Mouse (Mus musculus): ENCODE data around the gene Lnx2. TPM values are rescaled to one million over a fixed set of nuclear protein-coding genes. Genes with fewer than 3 reads are reported as not detected.

Gene Lnx2
- polyA plus RNA-seq, 1 experiment from 2014 or later, result 8.4 TPM

DNA sequence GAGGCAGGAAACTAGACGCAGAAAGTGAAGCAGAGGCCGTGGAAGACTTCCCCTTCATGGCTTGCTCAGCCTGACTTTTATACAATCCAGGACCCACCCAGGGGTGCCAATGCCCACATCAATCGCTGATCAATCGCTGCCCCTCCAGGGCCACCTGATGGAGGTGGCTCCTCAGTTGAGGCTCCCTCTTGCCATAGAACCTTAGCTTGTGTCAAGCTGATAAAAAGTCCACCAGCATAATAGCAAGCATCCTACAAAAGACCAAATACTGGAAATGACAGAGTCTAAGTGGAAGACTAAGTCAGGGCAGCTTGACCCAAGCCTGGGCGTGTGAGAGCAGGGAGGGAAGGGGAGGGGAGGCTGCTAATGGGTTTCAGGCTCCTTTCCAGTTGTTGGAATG, 39.7 kb downstream of the Lnx2 start:
- Histone ChIP-seq H3K27ac (ENCODE audit: low read depth, low read length) (no peak overlapping the region), H3K36me3 (ENCODE audit: control insufficient read depth, insufficient read depth, low read length) (no peaks in the 10 kb centered on the region)

DNA sequence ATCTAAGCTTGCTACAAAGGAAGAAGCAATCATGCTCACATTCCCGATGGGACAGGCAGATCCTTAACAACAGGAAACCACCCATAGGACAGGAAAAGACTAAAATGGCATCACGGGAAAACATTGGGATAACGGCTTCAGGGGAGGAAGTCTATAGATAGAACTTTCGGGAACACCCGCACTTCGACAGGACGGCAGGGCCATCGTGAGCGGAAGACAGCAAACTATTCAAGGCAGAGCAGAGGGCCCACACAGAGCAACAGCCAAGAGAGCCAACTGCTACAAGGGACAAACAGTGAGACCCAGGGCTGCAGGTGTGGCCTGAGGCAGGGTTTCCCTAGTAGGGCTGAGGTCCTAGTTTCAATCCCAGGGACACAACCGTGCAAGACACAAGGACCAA, 40.4 kb downstream of the Lnx2 start:
- H3K4me1 ChIP-seq (replicated peaks; ENCODE audit: control insufficient read depth, insufficient read depth, low read length), result no peaks in the 10 kb centered on the region
- no peak overlapping the region for H3K4me2 ChIP-seq (replicated peaks; ENCODE audit: low read depth, low read length)
- WGBS, result 95% methylated on average over 10 of the region's 10 CpGs
- H3K27ac ChIP-seq (ENCODE audit: low read depth, low read length), result no peak overlapping the region
- H3K36me3 ChIP-seq (ENCODE audit: control insufficient read depth, insufficient read depth, low read length), result no peaks in the 10 kb centered on the region
- H3K9me3 ChIP-seq (ENCODE audit: control insufficient read depth, low read length), result no peaks in the 10 kb centered on the region
- no peaks in the 10 kb centered on the region for H3K27me3 ChIP-seq (ENCODE audit: control insufficient read depth, insufficient read depth, low read length)
- ATAC-seq (ENCODE audit: low FRiP score) (no peak), DNase-seq (ENCODE audit: low spot score) (no peak)
- no peak overlapping the region for H3K4me3 ChIP-seq (ENCODE audit: low read depth, low read length)
- no peak overlapping the region for H3K9ac ChIP-seq (ENCODE audit: low read depth, low read length)

More for the DNA sequence above, 39.7 kb downstream of the Lnx2 start:
- Histone ChIP-seq H3K4me2 (replicated peaks; ENCODE audit: low read depth, low read length) (no peak overlapping the region), H3K27me3 (ENCODE audit: control insufficient read depth, insufficient read depth, low read length) (no peaks in the 10 kb centered on the region), H3K4me3 (ENCODE audit: low read depth, low read length) (no peak overlapping the region), H3K9me3 (ENCODE audit: control insufficient read depth, low read length) (no peaks in the 10 kb centered on the region), H3K4me1 (replicated peaks; ENCODE audit: control insufficient read depth, insufficient read depth, low read length) (no peaks in the 10 kb centered on the region), H3K9ac (ENCODE audit: low read depth, low read length) (no peak overlapping the region)
- WGBS, result 91% methylated on average over 5 of the region's 5 CpGs
- no peak for DNase-seq (ENCODE audit: low spot score)
- no peak for ATAC-seq (ENCODE audit: low FRiP score)

DNA sequence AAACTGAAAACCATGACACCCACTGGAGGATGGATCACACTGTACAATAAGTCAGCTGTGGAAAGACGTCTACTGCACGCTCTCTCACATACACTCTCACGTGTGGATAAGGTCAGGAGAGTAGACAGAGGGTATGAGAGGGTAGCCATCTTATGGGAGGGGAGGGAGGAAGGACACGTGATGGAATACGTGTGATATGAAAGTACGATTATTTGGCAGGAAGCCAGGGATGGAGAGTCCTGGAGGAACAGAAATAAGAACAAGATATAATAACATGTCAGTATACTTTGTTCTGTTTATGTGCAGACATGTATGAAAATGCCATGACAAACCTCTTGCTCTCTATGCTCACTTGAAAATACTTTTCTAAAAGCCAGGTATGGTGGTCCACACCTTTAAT, 41.1 kb downstream of the Lnx2 start:
- H3K4me2 ChIP-seq (replicated peaks; ENCODE audit: low read depth, low read length), result no peak overlapping the region
- H3K4me1 ChIP-seq (replicated peaks; ENCODE audit: control insufficient read depth, insufficient read depth, low read length), result no peaks in the 10 kb centered on the region
- H3K9me3 ChIP-seq (ENCODE audit: control insufficient read depth, low read length), result no peaks in the 10 kb centered on the region
- DNase-seq (ENCODE audit: low spot score) (no peak), ATAC-seq (ENCODE audit: low FRiP score) (no peak)
- H3K4me3 ChIP-seq (ENCODE audit: low read depth, low read length), result no peak overlapping the region
- H3K27me3 ChIP-seq (ENCODE audit: control insufficient read depth, insufficient read depth, low read length), result no peaks in the 10 kb centered on the region
- H3K36me3 ChIP-seq (ENCODE audit: control insufficient read depth, insufficient read depth, low read length), result no peaks in the 10 kb centered on the region
- H3K9ac ChIP-seq (ENCODE audit: low read depth, low read length), result no peak overlapping the region
- whole genome bisulfite sequencing, result 90% methylated on average over 6 of the region's 6 CpGs
- H3K27ac ChIP-seq (ENCODE audit: low read depth, low read length), result no peak overlapping the region

DNA sequence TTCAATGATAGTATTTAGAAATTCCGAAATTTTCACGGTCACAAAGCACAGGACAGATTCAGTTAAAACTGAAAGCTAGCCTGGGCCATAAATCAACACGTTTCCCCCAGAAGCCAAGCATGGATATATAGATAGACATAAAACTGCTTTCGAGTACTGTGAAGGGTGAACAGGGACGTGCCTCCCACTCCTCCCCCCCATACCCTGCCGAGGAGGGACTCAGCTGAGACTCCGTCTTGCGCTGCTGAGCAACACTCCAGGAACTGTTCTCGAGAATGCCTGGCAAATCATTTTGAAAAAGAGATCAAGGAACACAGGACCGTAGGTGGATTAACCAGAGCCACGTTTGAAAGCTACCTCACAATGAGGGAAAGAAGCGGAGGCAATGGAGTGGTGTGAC, 42.1 kb downstream of the Lnx2 start:
- 79% methylated on average over 12 of the region's 12 CpGs for WGBS
- no peak overlapping the region for H3K4me3 ChIP-seq (ENCODE audit: low read depth, low read length)
- DNase-seq (ENCODE audit: low spot score), result no peak
- no peak overlapping the region for H3K27ac ChIP-seq (ENCODE audit: low read depth, low read length)
- H3K4me1 ChIP-seq (replicated peaks; ENCODE audit: control insufficient read depth, insufficient read depth, low read length), result no peaks in the 10 kb centered on the region
- H3K9ac ChIP-seq (ENCODE audit: low read depth, low read length), result no peak overlapping the region
- no peaks in the 10 kb centered on the region for H3K27me3 ChIP-seq (ENCODE audit: control insufficient read depth, insufficient read depth, low read length)
- no peak overlapping the region for H3K4me2 ChIP-seq (replicated peaks; ENCODE audit: low read depth, low read length)
- H3K9me3 ChIP-seq (ENCODE audit: control insufficient read depth, low read length), result no peaks in the 10 kb centered on the region
- no peaks in the 10 kb centered on the region for H3K36me3 ChIP-seq (ENCODE audit: control insufficient read depth, insufficient read depth, low read length)
- ATAC-seq (ENCODE audit: low FRiP score), result no peak

DNA sequence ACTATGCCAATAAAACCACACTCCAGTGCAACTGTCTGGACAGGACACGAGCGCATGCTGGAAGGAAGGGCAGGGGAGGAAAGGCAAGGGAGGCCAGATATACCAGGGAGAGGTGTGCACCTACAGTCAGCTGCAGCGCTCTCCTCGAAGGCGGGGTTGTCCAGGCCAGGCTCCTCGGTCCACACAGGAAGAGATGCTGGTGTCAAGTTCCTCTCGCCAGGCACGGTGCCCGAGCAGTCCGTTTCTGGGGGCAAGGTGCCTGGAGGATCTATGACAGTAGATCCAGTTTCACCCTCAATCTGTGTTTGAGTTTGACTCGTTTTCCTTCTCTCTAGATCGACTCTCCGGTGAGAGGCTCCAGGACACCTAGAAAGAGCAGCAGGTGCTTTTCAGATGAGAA, 43.2 kb downstream of the Lnx2 start:
- Histone ChIP-seq H3K4me1 (replicated peaks; ENCODE audit: control insufficient read depth, insufficient read depth, low read length) (no peaks in the 10 kb centered on the region), H3K4me2 (replicated peaks; ENCODE audit: low read depth, low read length) (no peak overlapping the region), H3K27ac (ENCODE audit: low read depth, low read length) (no peak overlapping the region), H3K27me3 (ENCODE audit: control insufficient read depth, insufficient read depth, low read length) (no peaks in the 10 kb centered on the region), H3K4me3 (ENCODE audit: low read depth, low read length) (no peak overlapping the region), H3K36me3 (ENCODE audit: control insufficient read depth, insufficient read depth, low read length) (no peaks in the 10 kb centered on the region; the same call in 1 of the 2 replicates), H3K9ac (ENCODE audit: low read depth, low read length) (no peak overlapping the region), H3K9me3 (ENCODE audit: control insufficient read depth, low read length) (no peaks in the 10 kb centered on the region)
- ATAC-seq (ENCODE audit: low FRiP score) (no peak), DNase-seq (ENCODE audit: low spot score) (no peak)
- 89% methylated on average over 13 of the region's 13 CpGs for WGBS

DNA sequence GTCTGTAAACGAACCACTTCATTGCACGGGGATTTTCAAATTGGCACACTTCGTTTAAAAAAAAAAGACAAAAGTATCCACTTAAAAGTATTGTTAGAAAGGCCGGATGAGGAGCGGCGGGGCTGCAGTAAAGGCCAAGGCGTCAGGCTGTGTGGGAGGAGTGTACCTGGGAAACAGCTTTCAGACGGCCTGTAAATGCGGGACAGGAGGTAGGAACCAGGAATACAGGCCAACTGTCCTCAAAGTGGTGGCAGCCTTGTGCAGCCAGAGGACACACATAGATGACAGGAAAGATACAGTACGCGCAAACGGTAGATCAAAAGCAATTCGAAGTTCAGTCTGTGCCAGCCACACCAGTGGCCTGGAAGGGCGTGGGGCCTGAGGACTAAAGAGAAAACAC, 45.1 kb downstream of the Lnx2 start:
- H3K4me1 ChIP-seq (replicated peaks; ENCODE audit: control insufficient read depth, insufficient read depth, low read length), result no peaks in the 10 kb centered on the region
- H3K9me3 ChIP-seq (ENCODE audit: control insufficient read depth, low read length), result no peaks in the 10 kb centered on the region
- WGBS, result 90% methylated on average over 14 of the region's 14 CpGs
- H3K9ac ChIP-seq (ENCODE audit: low read depth, low read length), result no peak overlapping the region
- no peak for DNase-seq (ENCODE audit: low spot score)
- no peaks in the 10 kb centered on the region; the same call in 1 of the 2 replicates for H3K36me3 ChIP-seq (ENCODE audit: control insufficient read depth, insufficient read depth, low read length)
- H3K27me3 ChIP-seq (ENCODE audit: control insufficient read depth, insufficient read depth, low read length), result no peaks in the 10 kb centered on the region
- H3K27ac ChIP-seq (ENCODE audit: low read depth, low read length), result no peak overlapping the region
- no peak overlapping the region for H3K4me2 ChIP-seq (replicated peaks; ENCODE audit: low read depth, low read length)
- no peak for ATAC-seq (ENCODE audit: low FRiP score)
- no peak overlapping the region for H3K4me3 ChIP-seq (ENCODE audit: low read depth, low read length)

DNA sequence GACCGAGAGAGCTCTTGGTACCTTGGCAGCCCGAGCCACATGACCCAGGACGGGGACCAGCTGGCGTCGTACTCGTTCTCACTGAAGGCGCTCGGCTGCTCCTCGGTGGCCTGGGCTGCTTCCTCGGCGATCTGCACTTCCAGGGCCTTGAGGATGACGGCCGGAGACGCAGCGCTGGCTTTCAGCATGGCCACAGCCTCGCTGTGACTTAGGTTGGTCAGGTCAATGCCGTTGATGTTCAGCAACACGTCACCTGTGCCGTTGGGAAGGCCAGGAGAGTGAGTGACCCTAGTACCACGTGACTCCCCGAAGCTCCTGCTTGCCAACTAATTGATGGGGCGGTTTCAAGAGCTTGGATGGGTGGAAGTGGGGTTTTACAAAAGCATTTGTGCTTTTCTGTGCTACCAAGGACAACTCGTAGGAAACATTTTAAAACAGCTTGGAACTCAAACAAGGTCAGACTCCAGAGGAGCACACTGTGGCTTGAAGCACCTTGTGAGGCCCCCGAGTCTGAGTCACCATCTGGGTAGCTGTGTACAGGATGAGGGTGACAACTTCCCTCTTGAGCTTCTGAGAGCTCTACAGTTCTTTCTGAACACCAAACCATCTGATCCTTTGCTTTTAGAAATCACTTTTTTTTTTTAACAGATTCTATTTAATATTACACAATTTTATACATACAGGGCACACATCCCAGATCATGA, 51.9 kb downstream of the Lnx2 start:
- no peak overlapping the region for H3K27ac ChIP-seq (ENCODE audit: low read depth, low read length)
- no peaks in the 10 kb centered on the region; the same call in 1 of the 2 replicates for H3K36me3 ChIP-seq (ENCODE audit: control insufficient read depth, insufficient read depth, low read length)
- no peak overlapping the region for H3K4me2 ChIP-seq (replicated peaks; ENCODE audit: low read depth, low read length)
- no peaks in the 10 kb centered on the region for H3K4me1 ChIP-seq (replicated peaks; ENCODE audit: control insufficient read depth, insufficient read depth, low read length)
- no peak overlapping the region for H3K4me3 ChIP-seq (ENCODE audit: low read depth, low read length)
- no peak for ATAC-seq (ENCODE audit: low FRiP score)
- no peak for DNase-seq (ENCODE audit: low spot score)
- no peaks in the 10 kb centered on the region for H3K27me3 ChIP-seq (ENCODE audit: control insufficient read depth, insufficient read depth, low read length)
- 87% methylated on average over 24 of the region's 24 CpGs for WGBS
- no peak overlapping the region for H3K9ac ChIP-seq (ENCODE audit: low read depth, low read length)
- H3K9me3 ChIP-seq (ENCODE audit: control insufficient read depth, low read length), result no peaks in the 10 kb centered on the region

DNA sequence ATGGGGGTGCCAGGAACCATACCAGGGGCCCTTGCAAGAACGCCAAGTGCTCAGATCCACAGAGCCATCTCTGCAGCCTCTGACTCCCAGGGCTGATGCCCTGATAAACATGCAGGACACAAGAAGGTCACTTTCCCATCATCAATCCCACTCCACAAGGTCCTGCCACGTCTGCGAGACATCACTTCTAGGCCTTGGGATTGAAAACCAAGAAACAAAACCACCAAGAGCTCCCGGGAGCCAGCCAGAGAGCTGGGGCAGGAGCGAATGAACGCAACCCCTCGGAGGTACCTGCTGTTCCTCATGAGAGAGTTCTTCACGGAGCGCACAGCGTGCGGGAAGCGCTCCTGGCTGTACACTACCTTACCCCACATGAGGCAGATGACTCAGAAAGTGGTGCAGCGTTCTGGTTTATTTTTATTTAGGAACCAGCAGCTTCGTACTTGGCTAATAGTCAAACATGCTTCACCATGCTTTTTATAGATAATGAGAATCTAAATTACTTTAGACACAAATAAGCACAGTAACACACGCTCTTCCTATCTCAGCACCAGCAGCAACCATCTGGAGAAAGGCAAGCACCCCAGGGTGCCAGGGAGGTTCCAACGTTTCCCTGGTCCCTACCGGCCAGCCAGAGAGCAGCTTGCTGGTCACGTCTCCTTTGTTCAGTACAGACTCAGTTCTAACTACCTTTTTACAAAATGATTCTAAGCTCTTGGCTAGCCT, 53.0 kb downstream of the Lnx2 start:
- Histone ChIP-seq H3K27ac (ENCODE audit: low read depth, low read length) (no peak overlapping the region), H3K4me1 (replicated peaks; ENCODE audit: control insufficient read depth, insufficient read depth, low read length) (no peaks in the 10 kb centered on the region), H3K4me3 (ENCODE audit: low read depth, low read length) (no peak overlapping the region), H3K36me3 (ENCODE audit: control insufficient read depth, insufficient read depth, low read length) (no peaks in the 10 kb centered on the region; the same call in 1 of the 2 replicates), H3K9me3 (ENCODE audit: control insufficient read depth, low read length) (no peaks in the 10 kb centered on the region), H3K4me2 (replicated peaks; ENCODE audit: low read depth, low read length) (no peak overlapping the region), H3K9ac (ENCODE audit: low read depth, low read length) (no peak overlapping the region), H3K27me3 (ENCODE audit: control insufficient read depth, insufficient read depth, low read length) (no peaks in the 10 kb centered on the region)
- DNase-seq (ENCODE audit: low spot score), result no peak
- ATAC-seq (ENCODE audit: low FRiP score), result no peak
- 82% methylated on average over 18 of the region's 18 CpGs for WGBS
